Mouse (Mus musculus) kidney, postnatal 14 days (tissue): ENCODE data around the gene Dtl.
"Not testable (repeated sequence)": the region's sequence is repeated elsewhere in the genome, so short reads cannot be mapped to it uniquely, and the experiment has no call there.

Source experiments
- DNase-seq: peaks from one replicate; pipeline ENCODE4 v3.0.0; 2022; ENCODE audit warnings: mixed read lengths

Gene Dtl

DNA sequence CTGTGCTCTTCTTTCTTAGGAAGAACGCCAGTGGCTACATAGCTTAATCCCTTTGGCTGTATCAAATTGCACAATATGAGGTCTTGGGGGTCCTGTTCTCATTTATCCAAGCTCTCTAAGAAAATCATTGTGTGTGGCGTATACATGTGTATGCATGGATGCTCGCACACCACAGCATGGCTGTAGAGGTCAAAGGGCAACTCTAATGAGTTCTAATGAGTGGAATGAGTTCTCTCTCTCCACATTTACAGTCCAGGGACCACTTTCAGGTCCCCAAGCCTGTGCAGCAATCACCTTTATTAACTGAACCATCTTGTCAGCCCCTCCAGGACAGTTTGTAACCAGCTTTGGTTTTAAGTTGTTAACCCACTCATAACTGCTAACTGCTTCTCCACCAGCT, 58.3 kb downstream of the Dtl start:
- DNase-seq = no peak

DNA sequence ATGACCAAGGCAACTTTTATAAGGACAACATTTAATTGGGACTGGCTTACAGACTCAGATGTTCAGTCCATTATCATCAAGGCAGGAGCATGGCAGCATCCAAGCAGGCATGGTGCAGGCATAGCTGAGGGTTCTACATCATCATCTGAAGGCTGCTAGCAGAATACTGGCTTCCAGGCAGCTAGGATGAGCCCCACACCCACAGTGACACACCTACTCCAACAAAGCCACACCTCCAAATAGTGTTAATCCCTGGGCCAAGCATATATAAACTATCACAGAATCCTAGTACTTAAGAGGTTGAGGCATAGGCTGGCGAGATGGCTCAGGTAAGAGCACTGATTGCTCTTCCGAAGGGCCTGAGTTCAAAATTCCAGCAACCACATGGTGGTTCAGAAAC, 59.0 kb downstream of the Dtl start:
- DNase-seq = not testable (repeated sequence)

DNA sequence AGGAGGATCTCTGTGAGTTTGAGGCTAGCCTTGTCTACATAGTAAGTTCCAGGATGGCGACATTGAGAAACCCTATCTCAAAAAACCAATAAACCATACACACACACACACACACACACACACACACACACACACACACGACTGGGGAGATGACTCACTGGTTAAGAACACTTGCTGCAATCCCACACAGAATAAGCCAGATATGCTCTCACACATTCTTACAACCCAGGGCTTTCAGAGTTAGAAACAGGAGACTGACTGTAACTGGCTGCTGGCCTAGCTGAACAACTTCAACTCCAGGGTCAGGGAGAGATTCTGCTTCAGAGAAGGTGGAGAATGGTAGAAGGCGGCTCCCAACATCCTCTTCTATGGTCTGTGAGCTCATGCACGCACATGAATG, 62.1 kb downstream of the Dtl start:
- DNase-seq = no peak

DNA sequence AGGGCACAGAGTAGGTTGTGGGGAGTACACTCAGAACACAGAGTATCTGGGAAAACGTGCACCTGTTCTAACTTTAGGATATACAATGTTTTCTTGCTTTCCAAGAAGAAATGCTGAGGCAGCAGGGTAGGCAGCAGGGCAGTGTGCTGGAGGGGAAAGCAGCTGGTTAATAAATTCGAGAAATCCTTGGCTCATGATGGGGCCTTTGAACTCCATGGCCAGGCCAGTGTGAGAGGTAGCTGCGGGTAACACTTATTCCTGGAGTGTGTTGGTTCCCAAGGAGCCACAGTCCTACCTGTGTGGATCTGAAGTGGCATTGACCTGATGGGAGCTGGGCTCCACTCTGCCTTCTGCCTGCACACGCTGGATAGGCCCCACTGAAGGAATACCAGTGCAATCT, 63.0 kb downstream of the Dtl start:
- DNase-seq = peak; percentile 65

DNA sequence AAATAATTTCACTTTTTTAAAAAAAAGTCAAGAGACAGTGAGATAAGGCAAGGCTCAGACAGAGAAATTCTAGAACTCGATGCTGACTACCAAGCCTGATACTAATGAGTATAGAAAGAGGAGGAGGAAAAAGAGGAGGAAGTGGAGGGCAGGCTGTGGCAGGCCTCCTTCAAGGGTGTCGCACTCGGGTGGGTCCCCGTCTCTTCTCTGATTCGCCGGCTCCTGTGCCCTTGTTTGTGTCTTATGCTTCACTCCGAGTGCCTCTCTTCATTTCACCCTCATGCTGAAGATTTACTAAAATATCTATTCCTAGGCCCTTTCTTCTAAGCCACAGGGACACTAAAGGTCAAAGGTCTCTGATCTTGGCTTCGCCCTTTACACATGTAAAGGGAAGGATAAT, 63.8 kb downstream of the Dtl start:
- no peak for DNase-seq

DNA sequence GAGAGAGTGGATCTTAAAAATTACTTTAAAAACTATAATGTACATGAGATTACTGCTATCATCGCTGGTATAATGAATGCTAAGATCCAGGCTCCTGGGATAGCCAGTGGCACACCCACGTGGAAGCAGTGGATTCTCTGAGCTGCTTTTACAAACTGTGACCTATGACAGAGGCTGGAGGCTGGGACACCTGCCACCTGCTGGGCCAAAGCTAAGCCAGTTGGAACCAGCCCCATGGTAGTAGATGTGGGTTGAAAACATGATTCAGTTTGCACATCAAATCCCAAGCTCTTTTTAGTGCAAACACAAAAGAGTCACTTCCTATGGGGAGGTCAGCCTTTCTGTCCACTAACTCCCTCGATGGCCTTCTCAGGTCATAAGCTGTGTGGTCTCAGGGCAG, 65.5 kb downstream of the Dtl start:
- no peak for DNase-seq

DNA sequence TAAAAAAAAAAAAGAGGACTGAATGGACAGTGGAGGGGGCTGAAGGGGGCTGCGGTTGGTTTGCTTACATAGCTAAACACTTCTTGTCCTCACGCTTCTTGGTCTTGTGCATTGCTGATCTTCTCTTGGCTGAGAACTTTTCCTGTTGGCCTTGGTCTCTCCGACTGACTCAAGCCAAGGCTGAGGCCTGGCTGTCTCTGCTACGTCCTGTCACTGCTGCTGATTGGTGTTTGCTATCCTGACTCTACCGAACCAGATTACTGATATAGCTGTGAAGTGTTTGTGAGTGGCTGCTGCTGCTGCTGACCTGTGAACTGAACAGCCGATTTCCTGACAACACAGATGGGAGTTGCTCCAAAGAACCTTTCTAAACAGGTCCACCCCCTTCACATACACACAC, 66.2 kb downstream of the Dtl start:
- no peak for DNase-seq

DNA sequence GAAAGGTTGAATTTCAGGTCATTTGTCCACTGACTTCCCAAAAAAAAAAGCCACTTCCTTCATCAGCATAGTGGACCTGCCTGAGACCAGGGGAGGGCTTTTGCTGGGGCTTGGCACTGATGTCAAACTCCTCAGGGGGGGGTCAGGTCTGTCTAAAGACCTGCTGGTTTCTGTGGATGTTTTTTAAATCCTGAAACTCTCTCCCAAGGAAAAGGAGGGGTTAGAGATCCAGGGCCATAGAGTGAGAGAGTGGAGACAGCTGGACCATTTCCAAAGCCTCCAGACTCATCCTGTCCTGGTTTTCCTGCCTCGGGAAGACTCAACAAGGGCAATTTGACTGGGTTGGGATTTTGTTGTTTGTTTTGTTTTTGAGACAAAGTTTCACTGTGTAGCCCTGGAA, 68.6 kb downstream of the Dtl start:
- DNase-seq = peak; percentile 68

DNA sequence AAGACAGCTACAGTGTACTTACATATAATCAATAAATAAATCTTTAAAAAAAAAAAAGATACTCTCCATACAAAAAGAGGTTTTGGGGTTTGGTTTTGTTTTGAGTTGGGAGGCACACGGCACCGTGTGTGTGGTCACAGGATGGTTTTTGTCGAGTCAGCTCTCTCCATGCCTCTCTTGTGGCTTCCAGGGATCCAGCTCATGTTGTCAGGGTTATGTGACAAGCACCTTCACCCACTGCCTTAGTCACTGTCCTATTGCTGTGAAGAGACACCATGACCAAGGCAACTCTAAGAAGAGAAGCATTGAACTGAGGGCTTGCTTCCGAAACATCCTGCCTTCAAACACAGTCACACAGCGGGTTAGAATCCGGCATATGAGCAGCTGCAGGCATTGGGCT, 75.7 kb downstream of the Dtl start:
- no peak for DNase-seq

DNA sequence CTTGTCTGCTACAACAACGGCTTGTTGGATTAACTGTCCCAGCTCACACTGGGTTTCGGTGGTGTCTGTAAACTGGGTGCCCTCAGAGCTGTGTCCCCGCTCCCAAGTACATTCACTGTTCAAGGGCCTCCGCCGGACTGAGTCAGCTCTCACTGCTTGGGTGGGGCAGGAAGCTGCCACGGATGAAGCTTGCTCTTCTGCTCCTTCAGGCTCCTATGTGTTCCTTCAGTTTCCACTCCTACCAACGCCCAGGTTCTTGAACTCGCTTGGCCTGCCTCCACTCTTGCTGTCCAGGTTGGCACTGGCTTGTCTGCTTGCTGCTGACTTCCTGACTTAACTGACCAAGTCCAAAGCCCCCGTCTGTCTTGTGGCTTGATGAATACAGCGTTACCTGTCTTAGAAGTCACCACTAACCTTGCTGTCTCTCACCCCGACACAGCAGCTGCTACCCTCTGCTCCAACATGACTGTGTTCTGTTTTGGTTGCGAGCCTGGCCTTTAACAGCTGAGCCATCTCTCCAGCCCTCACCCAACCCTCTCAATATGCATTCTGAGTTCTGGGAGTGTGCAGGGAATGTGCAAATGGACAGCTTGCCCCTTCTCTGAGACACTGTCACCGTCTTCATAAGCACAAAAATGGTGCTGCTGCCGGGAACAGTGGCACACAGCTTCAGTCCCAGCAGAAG, 76.9 kb downstream of the Dtl start:
- peak; percentile 30 for DNase-seq

DNA sequence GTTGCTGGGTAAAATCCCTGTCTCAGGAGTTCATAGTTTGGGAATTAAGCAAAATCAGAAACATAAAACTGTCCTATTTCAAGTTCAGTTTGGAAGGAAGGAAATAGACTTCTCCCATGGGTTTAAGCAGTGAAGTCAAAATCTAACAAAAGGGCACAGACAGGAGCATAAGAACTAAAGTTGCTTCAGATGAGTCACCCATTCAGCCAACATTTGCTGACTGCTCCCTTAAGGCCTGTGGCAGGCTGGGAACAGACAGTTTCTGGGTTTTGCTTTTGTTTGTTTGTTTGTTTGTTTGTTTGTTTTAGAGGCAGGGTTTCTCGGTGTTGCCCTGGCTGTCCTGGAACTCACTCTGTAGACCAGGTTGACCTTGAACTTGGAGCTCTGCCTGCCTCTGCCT, 78.7 kb downstream of the Dtl start:
- DNase-seq = no peak

DNA sequence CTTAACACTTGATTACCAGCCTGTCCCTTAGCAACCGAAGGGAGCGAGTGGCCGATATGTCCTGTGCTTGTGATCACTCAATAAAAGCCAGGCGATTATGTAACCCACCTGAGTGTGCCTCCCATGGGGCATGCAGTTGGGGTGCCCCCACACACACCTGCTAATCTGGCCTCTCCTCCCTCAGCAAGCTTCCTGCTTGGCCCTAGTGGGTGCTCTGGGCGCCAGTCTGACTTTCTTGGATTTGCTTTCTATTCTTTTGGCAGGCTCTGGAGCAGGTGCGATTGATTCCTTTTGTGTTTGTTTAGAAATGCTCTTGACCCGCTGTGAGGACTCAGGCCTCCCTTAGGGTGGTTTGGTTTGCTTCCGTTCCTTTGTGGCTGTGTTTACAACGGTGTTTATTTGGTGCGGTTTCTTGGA, 80.3 kb downstream of the Dtl start:
- no peak for DNase-seq

DNA sequence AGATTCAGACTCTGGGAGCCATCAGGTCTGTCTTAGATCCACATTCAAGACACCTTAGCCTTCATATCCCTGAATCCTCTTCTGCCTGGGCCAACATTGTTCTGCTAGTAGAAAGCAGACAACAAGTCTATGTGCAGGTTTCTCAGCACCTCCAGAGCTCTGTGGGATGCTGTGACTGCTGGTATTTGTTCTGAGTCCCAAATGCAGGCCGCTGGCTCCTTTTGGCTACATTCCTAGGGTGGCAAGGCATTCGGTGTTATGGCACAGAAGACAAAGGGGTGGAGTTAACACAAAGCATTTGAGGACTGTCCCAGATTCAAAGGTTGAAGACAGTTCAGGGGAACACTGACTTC, 81.1 kb downstream of the Dtl start:
- DNase-seq = no peak

DNA sequence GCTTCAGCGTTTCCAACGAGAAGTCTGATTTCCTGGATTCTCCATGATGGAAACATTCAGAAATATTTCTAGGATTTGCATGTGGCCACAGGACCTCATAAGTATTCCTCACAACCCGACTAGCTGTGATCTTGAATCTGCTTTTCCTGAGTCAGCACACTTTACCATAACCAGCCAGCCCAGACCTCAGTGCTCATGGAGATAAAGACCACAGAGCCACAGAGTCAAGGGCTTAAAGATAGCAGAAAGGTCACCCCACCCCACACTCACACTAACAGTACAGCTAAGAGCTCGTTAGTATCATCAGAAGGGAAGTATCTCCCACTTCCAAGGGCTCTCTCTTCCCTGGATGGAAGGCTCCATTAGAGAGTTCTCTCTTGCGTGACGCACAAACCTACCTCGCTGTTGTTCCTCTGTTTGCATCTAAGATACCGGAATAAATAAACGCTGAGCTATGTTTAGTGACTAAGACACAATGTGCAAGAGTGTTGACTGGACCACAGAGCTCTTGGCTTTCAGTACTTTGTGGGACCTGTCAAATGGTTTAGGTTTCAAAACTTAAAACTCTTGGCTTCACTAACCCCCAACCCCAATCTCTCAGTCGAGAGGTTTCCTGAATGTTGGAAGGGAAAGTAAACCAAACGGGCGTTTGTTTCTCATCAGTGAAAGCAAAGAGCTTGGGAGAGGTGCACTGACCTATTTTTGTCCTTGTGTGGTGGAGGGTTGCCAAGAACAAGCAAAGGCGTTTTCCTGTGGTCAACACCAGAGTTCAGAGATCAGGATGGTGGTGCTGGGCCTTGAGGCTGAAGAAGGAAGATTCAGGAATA, 81.7 kb downstream of the Dtl start:
- peak; percentile 74 for DNase-seq

DNA sequence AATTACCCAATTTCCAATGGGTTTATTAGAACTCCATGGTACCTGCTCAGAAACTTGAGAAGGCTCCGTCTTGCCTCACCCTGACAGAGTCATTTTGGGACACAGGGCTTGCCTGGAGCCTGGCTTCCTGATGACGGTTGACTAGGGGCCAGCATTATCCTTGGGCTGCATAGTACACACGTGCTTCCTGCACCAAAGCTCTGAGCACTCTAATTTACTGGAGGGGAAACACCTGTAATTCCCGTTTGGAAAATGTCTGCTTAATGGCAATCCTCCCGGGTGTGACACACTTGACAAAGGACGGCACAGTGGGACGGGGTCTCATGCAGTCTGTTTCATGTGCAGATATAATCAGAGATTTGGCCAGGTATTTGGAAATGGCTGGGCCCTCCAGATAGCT, 84.9 kb downstream of the Dtl start:
- peak; percentile 67 for DNase-seq
